Mouse (Mus musculus): ENCODE results near the gene Lrrfip1.

GRCm38 (mm10) chr1:91037213-91037612, 38.7 kb downstream of the Lrrfip1 start:
- TF ChIP-seq CTCF (IDR thresholded peaks at IDR 0.05; ENCODE audit: insufficient read depth, low read length) = no peak
- no peak for TF ChIP-seq POLR2A (IDR thresholded peaks at IDR 0.05; ENCODE audit: borderline replicate concordance, extremely low read depth, low read depth, low read length)

Data from lung, adult 2 months (tissue).